Mouse (Mus musculus) large intestine, adult 2 months (tissue): ENCODE data around the gene Nup214. TPM values are rescaled to one million over a fixed set of nuclear protein-coding genes. Genes with fewer than 3 reads are reported as not detected.

Experiments used
- DNase-seq: peaks from one replicate; pipeline ENCODE4 v3.0.0-alpha.2; 2012; ENCODE audit warnings: low read depth, low spot score
- WGBS: fragments of 180-500 bp; shearing (Covaris S2); methylation state at CpG from one replicate; pipeline ENCODE4 v1.1.7; 2018; 5-methylcytosine and 5-hydroxymethylcytosine counted together
- polyA plus RNA-seq: library from polyadenylated mRNA; depleted of rRNA; stranded (reverse); fragments of >200 nt; gene quantifications from 2 replicates; pipeline ENCODE4 v1.2.3, GENCODE M21; 2012; rRNA removed

The Nup214 gene
- 32.7 and 39.2 TPM in 2 replicates for polyA plus RNA-seq

DNA sequence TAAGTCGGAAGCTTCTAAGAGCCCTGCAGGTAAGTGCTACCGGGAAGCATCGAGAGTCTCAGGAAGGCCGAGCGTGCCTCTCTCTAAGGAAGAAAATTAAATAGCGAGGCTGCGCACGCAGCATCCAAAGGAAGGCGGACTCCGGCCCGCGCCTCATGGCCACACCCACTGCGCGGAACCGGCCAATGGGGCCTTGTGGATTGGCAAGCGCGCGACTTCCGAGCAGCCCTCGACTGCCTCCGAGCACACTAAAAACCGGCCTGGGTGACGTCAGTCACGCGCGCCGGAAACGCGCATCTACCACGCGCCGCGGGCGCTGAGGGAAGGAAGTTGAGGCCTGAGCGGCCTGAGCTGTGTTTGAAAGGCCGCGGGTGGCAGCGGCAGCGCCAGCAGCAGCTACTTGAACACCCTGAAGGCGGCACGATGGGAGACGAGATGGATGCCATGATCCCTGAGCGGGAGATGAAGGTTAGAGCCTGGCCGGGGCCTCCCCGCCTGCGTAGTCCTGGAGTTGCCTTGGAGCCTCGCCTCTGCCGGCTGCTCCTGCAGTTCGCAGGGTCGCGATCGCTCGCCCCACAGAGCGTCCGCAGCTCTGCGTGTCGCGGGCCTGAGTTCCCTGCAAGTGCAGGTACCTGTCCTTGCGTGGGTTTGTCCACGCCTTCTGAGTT, at the start of gene Nup214:
Gene Nup214 (plus strand): TSS at position 296 of the 668 bp plus-strand sequence.
- peak; percentile 97 for DNase-seq
- WGBS, result under 1% methylated on average over 60 of the region's 60 CpGs

GRCm38 (mm10) chr2:31924811-31925210, 49.4 kb upstream of the Nup214 start:
- no peak for DNase-seq
- WGBS, result 16% methylated on average over 9 of the region's 9 CpGs

- DNase-seq, result no peak
- 20% methylated on average over 4 of the region's 4 CpGs for WGBS
Measured at GRCm38 (mm10) chr2:31925936-31926335, 48.3 kb upstream of the Nup214 start.

DNA sequence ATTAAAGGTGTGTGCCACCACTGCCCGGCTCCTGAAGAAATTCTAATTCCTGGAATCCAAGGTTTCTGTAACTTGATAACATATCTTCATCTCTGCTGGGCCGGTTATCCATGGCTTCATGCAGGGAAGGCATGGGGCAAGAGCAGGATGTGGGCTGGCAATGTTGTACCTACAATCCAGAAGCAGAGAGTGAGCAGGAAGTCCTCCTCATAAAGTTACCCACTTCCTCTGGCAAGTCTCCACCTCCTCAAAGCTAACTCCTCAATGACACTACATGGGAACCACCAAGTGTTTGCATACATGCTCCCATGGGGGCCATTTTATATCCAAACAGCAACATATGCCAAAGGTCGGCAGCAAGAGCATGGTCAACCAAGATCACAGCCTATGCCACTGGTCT, 44.6 kb upstream of the Nup214 start:
- 73% methylated on average over 3 of the region's 3 CpGs for WGBS
- no peak for DNase-seq

DNA sequence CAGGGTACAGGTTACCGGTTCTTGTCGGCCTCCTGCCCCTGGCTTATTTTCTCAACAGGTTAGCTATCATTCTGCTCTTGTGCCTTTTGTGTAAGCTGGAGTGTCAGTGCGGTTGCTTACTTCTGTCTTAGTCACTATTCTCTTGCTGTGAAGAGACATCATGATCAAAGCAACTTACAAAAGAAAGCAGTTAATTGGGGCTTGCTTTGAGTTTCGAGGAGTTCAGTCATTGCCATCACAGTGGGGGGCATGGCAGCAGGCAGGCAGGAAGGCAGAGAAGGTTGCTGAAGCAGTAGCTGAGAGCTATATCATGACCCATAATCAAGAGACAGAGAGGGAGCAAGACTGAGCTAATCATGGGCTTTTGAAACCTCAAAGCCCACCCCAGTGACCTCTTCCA, 39.7 kb upstream of the Nup214 start:
- 62% methylated on average over 4 of the region's 4 CpGs for WGBS
- no peak for DNase-seq

DNA sequence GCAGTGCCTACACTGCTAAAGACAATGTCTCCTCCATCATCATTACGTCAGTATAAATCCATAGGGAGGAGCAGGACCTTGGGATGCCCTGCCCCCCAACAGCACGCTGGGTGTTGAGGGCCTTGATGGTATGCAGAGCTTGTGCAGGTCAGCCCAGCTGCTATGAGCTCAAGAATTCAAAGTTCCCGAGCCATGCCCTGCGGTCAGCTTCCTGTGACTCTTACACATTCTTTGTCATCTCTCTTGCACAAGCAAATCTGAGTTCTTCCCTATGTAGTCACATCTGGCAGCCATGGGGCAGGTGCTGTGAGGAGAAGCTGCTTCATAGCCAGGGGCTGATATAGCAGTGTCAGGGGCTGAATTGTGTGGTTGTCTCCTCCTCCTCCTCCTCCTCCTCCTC, 39.2 kb upstream of the Nup214 start:
- no peak for DNase-seq
- WGBS, result 23% methylated on average over 4 of the region's 4 CpGs

GRCm38 (mm10) chr2:31938298-31938697, 35.9 kb upstream of the Nup214 start:
- 44% methylated on average over 1 of the region's 1 CpGs for WGBS
- DNase-seq, result no peak

- WGBS, result 66% methylated on average over 4 of the region's 4 CpGs
- no peak for DNase-seq
Measured at GRCm38 (mm10) chr2:31943011-31943410, 31.2 kb upstream of the Nup214 start.

GRCm38 (mm10) chr2:31945580-31945979, 28.7 kb upstream of the Nup214 start:
- DNase-seq, result no peak
- WGBS, result 49% methylated on average over 2 of the region's 2 CpGs

- no peak for DNase-seq
- WGBS, result 48% methylated on average over 6 of the region's 6 CpGs
Measured at GRCm38 (mm10) chr2:31948392-31948791, 25.8 kb upstream of the Nup214 start.

DNA sequence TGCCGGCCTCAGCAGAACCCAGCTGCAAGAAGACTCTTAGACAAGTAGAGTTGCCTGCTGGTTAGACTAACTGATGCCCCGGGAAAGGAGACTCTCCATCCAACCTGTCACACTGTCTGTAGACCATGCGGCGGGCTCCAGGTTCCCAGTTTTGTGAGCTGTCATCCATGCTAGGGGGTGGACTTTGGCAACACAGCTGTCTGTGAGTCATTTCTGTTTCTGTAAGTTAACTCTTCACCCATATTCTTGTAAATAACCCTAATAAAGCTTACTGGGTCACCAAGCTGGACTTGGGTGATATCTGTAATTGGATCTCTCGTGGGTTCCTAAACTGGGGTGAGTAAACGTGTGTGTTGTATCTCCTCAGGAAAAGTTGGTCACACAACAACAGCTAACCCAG, 25.4 kb upstream of the Nup214 start:
- no peak for DNase-seq
- 50% methylated on average over 6 of the region's 6 CpGs for WGBS

DNA sequence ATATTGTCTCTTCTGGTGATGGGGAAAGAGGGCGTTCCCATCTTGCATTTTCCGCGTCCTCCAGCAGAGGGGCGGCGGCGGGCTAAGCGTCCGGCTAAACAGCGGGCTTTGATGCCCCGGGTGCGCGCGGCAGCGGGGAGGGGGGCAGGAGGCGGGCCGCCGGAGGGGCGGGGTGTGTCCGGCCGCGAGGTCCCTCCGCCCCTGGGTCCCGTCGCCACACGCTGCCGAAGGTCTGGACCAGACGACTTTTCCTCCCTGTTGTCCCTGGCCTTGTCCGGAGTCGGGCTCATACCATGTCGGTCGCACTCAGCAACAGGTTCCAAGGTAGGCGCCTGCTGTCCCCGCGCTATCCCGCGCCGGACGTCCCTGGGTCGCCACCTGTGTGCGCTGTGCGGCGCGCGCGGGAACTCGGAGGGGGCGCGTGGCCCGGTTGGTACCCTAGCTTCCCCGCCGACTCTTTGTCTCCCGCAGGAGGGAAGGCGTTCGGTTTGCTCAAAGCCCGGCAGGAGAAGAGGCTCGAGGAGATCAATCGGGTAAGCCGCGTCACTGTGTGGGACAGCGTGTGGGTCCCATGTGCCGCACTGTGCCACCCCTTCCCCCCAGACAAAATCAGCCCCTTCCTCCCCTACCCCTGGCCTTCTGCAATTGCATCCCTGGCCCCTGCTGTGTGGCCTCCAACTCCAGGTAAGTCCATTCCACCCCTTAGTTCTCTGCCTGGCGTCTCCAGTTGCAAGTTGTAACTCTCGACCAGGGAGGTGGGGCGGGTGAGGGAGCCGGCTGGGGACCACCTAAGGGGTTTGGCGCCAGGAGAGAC, 24.0 kb upstream of the Nup214 start, which contains the start of gene Aif1l:
Gene Aif1l (plus strand): TSS at position 82 of the 814 bp plus-strand sequence.
- 1% methylated on average over 66 of the region's 66 CpGs for WGBS
- DNase-seq, result no peak

- WGBS, result 45% methylated on average over 9 of the region's 9 CpGs
- DNase-seq, result no peak
Measured at GRCm38 (mm10) chr2:31950966-31951365, 23.3 kb upstream of the Nup214 start.

- 83% methylated on average over 10 of the region's 10 CpGs for WGBS
- DNase-seq, result no peak
Measured at GRCm38 (mm10) chr2:31952236-31952635, 22.0 kb upstream of the Nup214 start.

GRCm38 (mm10) chr2:31952725-31953124, 21.5 kb upstream of the Nup214 start:
- 83% methylated on average over 3 of the region's 3 CpGs for WGBS
- no peak for DNase-seq

DNA sequence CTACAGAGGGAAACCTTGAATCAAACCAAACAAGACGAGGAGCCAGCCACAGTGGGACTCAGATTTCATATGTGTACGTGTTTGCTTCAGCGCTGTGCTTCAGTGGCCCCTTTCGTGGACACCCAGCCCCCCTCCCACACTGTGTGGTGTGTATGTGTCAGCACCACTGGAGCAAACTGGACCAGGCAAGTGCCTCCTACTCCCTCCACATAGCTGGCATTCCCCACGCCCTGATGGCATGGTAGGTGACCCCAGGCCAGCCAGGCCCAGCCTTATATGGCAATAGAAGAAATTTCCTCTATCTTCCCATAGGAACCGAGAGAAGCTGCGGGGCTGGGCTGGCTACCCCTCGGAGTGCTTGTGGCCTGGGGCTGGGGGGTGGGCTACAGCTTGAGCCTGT, 20.5 kb upstream of the Nup214 start:
- WGBS, result 74% methylated on average over 8 of the region's 8 CpGs
- DNase-seq, result no peak

- DNase-seq, result no peak
- WGBS, result 88% methylated on average over 9 of the region's 9 CpGs
Measured at GRCm38 (mm10) chr2:31954779-31955181, 19.5 kb upstream of the Nup214 start.

DNA sequence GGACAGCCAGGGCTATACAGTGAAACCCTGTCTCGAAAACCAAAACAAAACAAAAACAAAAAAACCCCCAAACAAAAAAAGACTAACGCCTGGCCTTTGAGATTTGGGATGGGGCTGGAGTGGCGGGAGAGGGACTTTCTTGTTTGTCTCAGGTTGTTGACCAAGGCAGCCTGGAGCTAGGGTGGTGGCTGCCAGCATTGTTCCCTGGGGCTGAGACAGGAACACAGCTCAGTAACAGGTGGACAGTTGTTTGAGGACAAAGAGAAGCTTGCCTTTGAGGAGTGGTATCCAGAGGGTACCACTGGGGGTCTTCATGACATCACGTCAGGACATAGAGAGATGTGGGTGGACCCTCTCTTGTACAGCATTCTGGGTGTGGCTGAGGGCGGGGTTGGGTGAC, 18.6 kb upstream of the Nup214 start:
- 73% methylated on average over 5 of the region's 5 CpGs for WGBS
- DNase-seq, result no peak

GRCm38 (mm10) chr2:31957211-31957610, 17.0 kb upstream of the Nup214 start:
- DNase-seq, result no peak
- WGBS, result 87% methylated on average over 10 of the region's 10 CpGs

- no peak for DNase-seq
- WGBS, result 93% methylated on average over 8 of the region's 8 CpGs
Measured at GRCm38 (mm10) chr2:31960986-31961385, 13.2 kb upstream of the Nup214 start.

DNA sequence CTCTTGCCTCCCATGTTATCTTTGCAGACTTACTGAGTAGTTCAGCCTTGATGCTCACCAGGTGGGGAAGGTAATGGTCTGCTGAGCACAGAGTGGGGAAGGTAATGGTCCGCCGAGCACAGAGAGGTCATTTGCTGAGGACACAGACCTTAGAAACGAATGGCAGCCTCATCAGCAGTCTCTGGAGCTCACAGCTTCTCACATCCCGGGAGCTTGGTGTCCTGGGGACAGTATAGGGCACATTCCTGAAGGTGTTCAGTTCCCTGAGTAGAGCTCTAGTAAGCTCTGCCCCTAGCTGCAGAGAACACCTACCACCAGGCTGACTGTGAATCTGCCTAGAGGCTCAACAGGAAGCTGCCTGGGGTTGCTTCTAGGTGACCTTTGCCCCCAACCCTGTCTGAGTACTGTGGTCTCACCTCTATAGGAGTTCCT, 12.4 kb upstream of the Nup214 start:
- 65% methylated on average over 4 of the region's 4 CpGs for WGBS
- no peak for DNase-seq
